Mouse (Mus musculus) embryonic stem cell, embryonic (primary cell): Measurements from ENCODE around the gene Fgfr2.

Experiments used
- CTCF ChIA-PET, 4 experiments: fragments of 300-600 bp in 2 of 4; fragments of 350-600 bp in 2 of 4; sonication (Branson Sonifier 250); formaldehyde crosslinking; loops; one replicate each; lab custom pipeline; 2022; ENCODE audit warnings: inconsistent platforms in 2 of 4; lab: Charles Lee
- POLR2A ChIA-PET, 4 experiments: fragments of 300-600 bp in 2 of 4; fragments of 350-600 bp in 2 of 4; sonication (Branson Sonifier 250); formaldehyde crosslinking; loops; one replicate each; lab custom pipeline; 2022; ENCODE audit warnings: antibody characterized with exemption in 4 of 4, inconsistent platforms in 1 of 4; lab: Charles Lee

The Fgfr2 gene

GRCm38 (mm10) chr7:131542872-131543622, 1580.1 kb downstream of the Fgfr2 start:
- ChIA-PET CTCF (no interaction called here), POLR2A (interaction anchor here in 2 of 4 experiments (2.7 to 3.5 kb wide), 3 partner anchors 9 to 13 kb away, joined by 12 to 28 read pairs (median 17); no protein-coding TSS in a partner anchor)

GRCm38 (mm10) chr7:131542115-131542871, 1580.9 kb downstream of the Fgfr2 start, which contains the start of gene Hmx3:
TSS of gene Hmx3 (plus strand) at chr7:131542867.
- ChIA-PET POLR2A (interaction anchor here (1.0 to 3.5 kb wide), 10 partner anchors 10 to 132 kb away, joined by 3 to 28 read pairs (median 10); partner anchors contain the start of genes Bub3 (in 3 of the 4), Acadsb (in 1 of the 4) and Ikzf5 (in 1 of the 4)), CTCF (interaction anchor here in 3 of 4 experiments (1.1 to 1.9 kb wide), 5 partner anchors 14 to 340 kb away, joined by 3 to 7 read pairs (median 4); no protein-coding TSS in a partner anchor)

- ChIA-PET CTCF (interaction anchor here (0.5 to 1.9 kb wide), 15 partner anchors 8 to 341 kb away, joined by 3 to 7 read pairs (median 4); partner anchors contain the start of genes Bub3 (in 1 of the 4) and Hmx2 (in 1 of the 4)), POLR2A (interaction anchor here (1.0 to 3.5 kb wide), 12 partner anchors 10 to 131 kb away, joined by 3 to 28 read pairs (median 8); partner anchors contain the start of genes Bub3 (in 3 of the 4), Acadsb (in 1 of the 4) and Ikzf5 (in 1 of the 4))
Measured at GRCm38 (mm10) chr7:131541184-131542114, 1581.7 kb downstream of the Fgfr2 start.

GRCm38 (mm10) chr7:131539979-131540378, 1583.2 kb downstream of the Fgfr2 start:
- CTCF ChIA-PET, result interaction anchor here (0.6 to 1.6 kb wide), 21 partner anchors 9 to 891 kb away, joined by 3 to 10 read pairs (median 3); partner anchors contain the start of genes Bub3 (in 1 of the 4) and Hmx2 (in 1 of the 4)
- POLR2A ChIA-PET, result interaction anchor here (0.5 to 3.5 kb wide), 10 partner anchors 8 to 295 kb away, joined by 3 to 28 read pairs (median 6); partner anchors contain the start of gene Bub3 (in 2 of the 4)

GRCm38 (mm10) chr7:131503739-131504138, 1619.4 kb downstream of the Fgfr2 start:
- ChIA-PET CTCF (no interaction called here), POLR2A (no interaction called here)

GRCm38 (mm10) chr7:131478403-131478802, 1644.7 kb downstream of the Fgfr2 start:
- CTCF ChIA-PET, result no interaction called here
- POLR2A ChIA-PET, result no interaction called here

- POLR2A ChIA-PET, result interaction anchor here in 1 of 4 experiments (0.7 kb wide), 1 partner anchor 220 kb away, joined by 3 read pairs; no protein-coding TSS in a partner anchor
- CTCF ChIA-PET, result no interaction called here
Measured at GRCm38 (mm10) chr7:131477140-131477539, 1646.0 kb downstream of the Fgfr2 start.

GRCm38 (mm10) chr7:131471551-131471950, 1651.6 kb downstream of the Fgfr2 start:
- ChIA-PET POLR2A (interaction anchor here in 1 of 4 experiments (0.6 kb wide), 1 partner anchor 496 kb away, joined by 4 read pairs; no protein-coding TSS in a partner anchor), CTCF (interaction anchor here in 1 of 4 experiments (0.9 kb wide), 1 partner anchor 10 kb away, joined by 3 read pairs; no protein-coding TSS in a partner anchor)

- CTCF ChIA-PET, result interaction anchor here (0.5 to 1.8 kb wide), 35 partner anchors 14 to 1219 kb away, joined by 3 to 25 read pairs (median 4); partner anchors contain the start of gene 2310057M21Rik (in 1 of the 4)
- POLR2A ChIA-PET, result interaction anchor here in 1 of 4 experiments (1.1 kb wide), 1 partner anchor 18 kb away, joined by 3 read pairs; no protein-coding TSS in a partner anchor
Measured at GRCm38 (mm10) chr7:131469506-131469905, 1653.6 kb downstream of the Fgfr2 start.

GRCm38 (mm10) chr7:131467312-131467711, 1655.8 kb downstream of the Fgfr2 start:
- POLR2A ChIA-PET, result no interaction called here
- CTCF ChIA-PET, result no interaction called here

- CTCF ChIA-PET, result no interaction called here
- POLR2A ChIA-PET, result interaction anchor here in 1 of 4 experiments (1.2 to 1.6 kb wide), 2 partner anchors 12 to 112 kb away, joined by 3 read pairs; no protein-coding TSS in a partner anchor
Measured at GRCm38 (mm10) chr7:131465735-131466134, 1657.4 kb downstream of the Fgfr2 start.

- ChIA-PET POLR2A (interaction anchor here in 2 of 4 experiments (0.7 to 1.6 kb wide), 3 partner anchors 12 to 794 kb away, joined by 3 to 4 read pairs (median 3); no protein-coding TSS in a partner anchor), CTCF (interaction anchor here in 2 of 4 experiments (0.7 kb wide), 2 partner anchors 21 to 417 kb away, joined by 3 read pairs; no protein-coding TSS in a partner anchor)
Measured at GRCm38 (mm10) chr7:131465117-131465601, 1658.0 kb downstream of the Fgfr2 start.

GRCm38 (mm10) chr7:131456714-131457113, 1666.4 kb downstream of the Fgfr2 start:
- ChIA-PET CTCF (no interaction called here), POLR2A (interaction anchor here in 1 of 4 experiments (0.6 kb wide), 1 partner anchor 348 kb away, joined by 5 read pairs; no protein-coding TSS in a partner anchor)

GRCm38 (mm10) chr7:131437051-131437450, 1686.1 kb downstream of the Fgfr2 start:
- POLR2A ChIA-PET, result interaction anchor here in 1 of 4 experiments (1.1 kb wide), 1 partner anchor 28 kb away, joined by 3 read pairs; no protein-coding TSS in a partner anchor
- CTCF ChIA-PET, result no interaction called here

GRCm38 (mm10) chr7:131434276-131434675, 1688.9 kb downstream of the Fgfr2 start:
- ChIA-PET CTCF (no interaction called here), POLR2A (no interaction called here)

GRCm38 (mm10) chr7:131432244-131432643, 1690.9 kb downstream of the Fgfr2 start:
- CTCF ChIA-PET, result interaction anchor here (0.5 to 1.9 kb wide), 19 partner anchors 8 to 450 kb away, joined by 3 to 13 read pairs (median 4); partner anchors contain the start of genes Acadsb (in 1 of the 4), Bub3 (in 1 of the 4) and Ikzf5 (in 1 of the 4)

More at GRCm38 (mm10) chr7:131432244-131432643, 1690.9 kb downstream of the Fgfr2 start:
- POLR2A ChIA-PET, result interaction anchor here in 1 of 4 experiments (0.6 kb wide), 1 partner anchor 95 kb away, joined by 3 read pairs; no protein-coding TSS in a partner anchor
